Mouse (Mus musculus) CH12.LX (cell line): ENCODE measurements around the gene Prim2. TPM values are rescaled to one million over a fixed set of nuclear protein-coding genes. Genes with fewer than 3 reads are reported as not detected.

ENCODE experiments used
- DNase-seq: peaks from one replicate; pipeline ENCODE4 v3.0.0-alpha.2; 2013; ENCODE audit errors: extremely low read depth
- H3K27ac ChIP-seq: 2 replicates; pipeline ENCODE4 v1.5.1; 2012; ENCODE audit warnings: low read depth, mild to moderate bottlenecking, control low read depth, moderate library complexity; ENCODE audit not compliant: insufficient read depth
- H3K27me3 ChIP-seq: replicated peaks from 2 replicates; pipeline ENCODE3; 2012; ENCODE audit warnings: inconsistent platforms
- H3K36me3 ChIP-seq, 2 experiments: replicated peaks in 1 of 2; 2 replicates each; pipeline versions ENCODE3 to v1.6.1; 2012; ENCODE audit warnings: inconsistent platforms in 1 of 2, low read length in 1 of 2, mild to moderate bottlenecking in 1 of 2, mixed read lengths in 1 of 2, moderate library complexity in 1 of 2; ENCODE audit not compliant: control insufficient read depth in 1 of 2, insufficient read depth in 1 of 2
- H3K4me1 ChIP-seq, 2 experiments: 2 replicates each; pipeline ENCODE4 v1.6.1; 2012; ENCODE audit warnings: inconsistent platforms in 1 of 2, moderate library complexity in 1 of 2; ENCODE audit not compliant: insufficient read depth in 2 of 2, control insufficient read depth in 1 of 2
- H3K4me2 ChIP-seq: 2 replicates; pipeline ENCODE4 v1.6.1; 2012; ENCODE audit warnings: low read depth, mild to moderate bottlenecking, control low read depth; ENCODE audit not compliant: poor library complexity, insufficient read depth, severe bottlenecking
- H3K4me3 ChIP-seq, 3 experiments: fragments of 150-350 bp in 1 of 3; sonication (generic) in 1 of 3; replicated peaks in 1 of 3; 2 replicates each; pipeline versions ENCODE3 to v1.5.1; 2011 to 2012; ENCODE audit warnings: low read depth in 2 of 3, low read length in 2 of 3, mild to moderate bottlenecking in 2 of 3, moderate library complexity in 2 of 3, control low read depth in 1 of 3, improper control_type of control experiment in 1 of 3, inconsistent platforms in 1 of 3, mixed read lengths in 1 of 3; ENCODE audit not compliant: poor library complexity in 1 of 3
- H3K79me2 ChIP-seq: replicated peaks from 2 replicates; pipeline ENCODE4 v1.6.1; 2012; ENCODE audit warnings: mild to moderate bottlenecking, moderate library complexity; ENCODE audit not compliant: control insufficient read depth, poor library complexity, insufficient read depth, severe bottlenecking; ENCODE audit errors: extremely low read depth
- H3K9ac ChIP-seq: 2 replicates; pipeline ENCODE4 v1.6.1; 2012; ENCODE audit warnings: low read depth, mild to moderate bottlenecking, control low read depth, moderate library complexity; ENCODE audit not compliant: insufficient read depth
- H3K9me3 ChIP-seq: replicated peaks from 2 replicates; pipeline ENCODE3; 2012; ENCODE audit warnings: low read length, inconsistent platforms, mixed read lengths
- BHLHE40 ChIP-seq: IDR thresholded peaks from 2 replicates; pipeline ENCODE4 v1.6.1; 2011; ENCODE audit warnings: mild to moderate bottlenecking, low read depth, low read length, improper control_type of control experiment
- EP300 ChIP-seq: IDR thresholded peaks from 2 replicates; pipeline ENCODE4 v1.6.1; 2011; ENCODE audit warnings: low read length, improper control_type of control experiment
- IRF4 ChIP-seq: IDR thresholded peaks from 2 replicates; pipeline ENCODE4 v1.6.1; 2014; ENCODE audit warnings: low read depth, mild to moderate bottlenecking, inconsistent platforms, low read length, improper control_type of control experiment
- JUN ChIP-seq: IDR thresholded peaks from 2 replicates; pipeline ENCODE4 v1.6.1; 2011; ENCODE audit warnings: low read depth, mild to moderate bottlenecking, low read length, improper control_type of control experiment, moderate library complexity; ENCODE audit not compliant: insufficient read depth
- MAFK ChIP-seq: IDR thresholded peaks from 2 replicates; pipeline ENCODE4 v1.6.1; 2011; ENCODE audit warnings: low read length, improper control_type of control experiment; ENCODE audit not compliant: insufficient replicate concordance
- MAX ChIP-seq: IDR thresholded peaks from 2 replicates; pipeline ENCODE4 v1.6.1; 2011; ENCODE audit warnings: low read length, improper control_type of control experiment
- MAZ ChIP-seq: IDR thresholded peaks from 2 replicates; pipeline ENCODE4 v1.6.1; 2012; ENCODE audit warnings: low read depth, mild to moderate bottlenecking, inconsistent platforms, low read length, improper control_type of control experiment, moderate library complexity
- MEF2A ChIP-seq: IDR thresholded peaks from 2 replicates; pipeline ENCODE4 v1.6.1; 2014; ENCODE audit warnings: low read depth, mild to moderate bottlenecking, inconsistent platforms, low read length, improper control_type of control experiment, borderline replicate concordance
- MYC ChIP-seq: IDR thresholded peaks from 2 replicates; pipeline ENCODE4 v1.6.1; 2011; ENCODE audit warnings: low read depth, mild to moderate bottlenecking, improper control_type of control experiment, low read length
- NRF1 ChIP-seq: IDR thresholded peaks from 2 replicates; pipeline ENCODE4 v1.6.1; 2014; ENCODE audit warnings: low read depth, mild to moderate bottlenecking, inconsistent platforms, low read length, improper control_type of control experiment, moderate library complexity
- PAX5 ChIP-seq: IDR thresholded peaks from 2 replicates; pipeline ENCODE4 v1.6.1; 2012; ENCODE audit warnings: low read length, inconsistent platforms, mixed read lengths
- RAD21 ChIP-seq: IDR thresholded peaks from 2 replicates; pipeline ENCODE4 v1.6.1; 2011; ENCODE audit warnings: low read depth, mild to moderate bottlenecking, low read length, improper control_type of control experiment, moderate library complexity
- SIN3A ChIP-seq: IDR thresholded peaks from 2 replicates; pipeline ENCODE4 v1.6.1; 2012; ENCODE audit warnings: low read length, improper control_type of control experiment, inconsistent platforms
- ZKSCAN1 ChIP-seq: IDR thresholded peaks from 2 replicates; pipeline ENCODE4 v1.6.1; 2012; ENCODE audit warnings: low read depth, inconsistent platforms, low read length, improper control_type of control experiment, borderline replicate concordance
- ZMIZ1 ChIP-seq: IDR thresholded peaks from 2 replicates; pipeline ENCODE4 v1.6.1; 2012; ENCODE audit warnings: low read depth, mild to moderate bottlenecking, inconsistent platforms, low read length, improper control_type of control experiment
- ZNF384 ChIP-seq: IDR thresholded peaks from 2 replicates; pipeline ENCODE4 v1.6.1; 2012; ENCODE audit warnings: low read depth, low read length, improper control_type of control experiment, inconsistent platforms
- dilution Hi-C: fragments of 300-500 bp; cut with MboI; formaldehyde crosslinking; loops from 2 replicates; pipeline ENCODE4 v1.14.3; 2020; ENCODE audit warnings: low sequenced_read_pairs; ENCODE audit not compliant: extremely low pct_unique_long_range_greater_than_20kb, extremely low pct_ligation_motif_present
- in situ Hi-C: fragments of 300-500 bp; cut with MboI; formaldehyde crosslinking; loops from 3 replicates; pipeline ENCODE4 v1.14.3; 2019; ENCODE audit warnings: low sequenced_read_pairs, low pct_ligation_motif_present, low pct_unique_long_range_greater_than_20kb, mixed read lengths
- polyA plus RNA-seq: library from polyadenylated mRNA; unstranded; fragments of >175 nt; gene quantifications from 2 replicates; pipeline ENCODE4 v1.2.1, GENCODE M21; 2012; ENCODE audit warnings: low read depth; ENCODE audit not compliant: insufficient read length
- total RNA-seq, 2 experiments: library from RNA; depleted of rRNA; stranded (reverse); fragments of 300-350 nt in 1 of 2; fragments of >200 nt in 1 of 2; gene quantifications; 2 replicates each; pipeline ENCODE4 v1.2.3; 2012 to 2014

Gene Prim2
- total and polyA plus RNA-seq, 3 experiments: 41.3 to 72.6 (median 51.7) TPM

GRCm38 (mm10) chr1:33483746-33484145 is 185.8 kb downstream of the Prim2 start:
- no peak overlapping the region for H3K27ac ChIP-seq
- H3K4me2 ChIP-seq: no peak overlapping the region
- in situ Hi-C loops: no loop called here
- TF ChIP-seq RAD21: no peak
- TF ChIP-seq MAZ: no peak
- no peak for TF ChIP-seq EP300
- no peak for TF ChIP-seq PAX5
- no peak for TF ChIP-seq NRF1
- no peak for TF ChIP-seq JUN
- no peak for TF ChIP-seq MEF2A
- no peak for TF ChIP-seq SIN3A
- no peak for TF ChIP-seq IRF4
- TF ChIP-seq ZNF384: no peak
- no peak for TF ChIP-seq BHLHE40
- H3K36me3 ChIP-seq: peaks cover 4 to 42% of the 10 kb centered on the region in 2 experiments
- H3K4me1 ChIP-seq: no peaks in the 10 kb centered on the region
- no peaks in the 10 kb centered on the region for H3K27me3 ChIP-seq
- no peaks in the 10 kb centered on the region for H3K9me3 ChIP-seq
- dilution Hi-C loops: no loop called here
- H3K79me2 ChIP-seq: no peaks in the 10 kb centered on the region
- DNase-seq: no peak
- no peak overlapping the region for H3K4me3 ChIP-seq
- no peak overlapping the region for H3K9ac ChIP-seq

DNA sequence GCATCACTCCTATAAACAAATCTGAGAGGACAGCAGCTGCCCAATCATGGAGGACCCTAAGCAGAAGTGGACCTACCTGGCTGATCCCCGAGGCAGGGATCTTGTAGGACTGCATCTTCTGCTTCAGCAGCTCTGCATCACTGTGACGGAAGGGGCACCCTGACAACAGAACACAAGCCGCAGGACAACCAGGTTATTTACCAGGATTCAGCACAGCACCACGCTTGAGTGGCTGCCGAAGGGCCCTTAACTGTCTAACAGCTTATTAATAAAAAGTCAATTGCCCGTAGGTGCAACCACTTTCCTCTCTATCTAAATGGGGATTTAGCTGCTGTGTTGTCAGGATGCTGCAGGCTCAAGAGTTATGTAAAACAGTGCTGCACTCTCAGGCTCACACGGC is 189.2 kb downstream of the Prim2 start:
- Histone ChIP-seq H3K4me1 (no peaks in the 10 kb centered on the region), H3K9ac (no peak overlapping the region), H3K27ac (no peak overlapping the region), H3K9me3 (no peaks in the 10 kb centered on the region), H3K79me2 (no peaks in the 10 kb centered on the region), H3K4me3 (no peak overlapping the region), H3K36me3 (peaks cover 4 to 44% of the 10 kb centered on the region in 2 experiments), H3K27me3 (no peaks in the 10 kb centered on the region), H3K4me2 (no peak overlapping the region)
- in situ Hi-C loops: no loop called here
- TF ChIP-seq MAFK (no peak), ZMIZ1 (no peak)
- dilution Hi-C loops: no loop called here
- no peak for DNase-seq

GRCm38 (mm10) chr1:33471069-33471468 is 198.5 kb downstream of the Prim2 start:
- Histone ChIP-seq H3K4me1 (peaks cover 7 to 27% of the 10 kb centered on the region in 2 experiments), H3K36me3 (peaks cover 12 to 43% of the 10 kb centered on the region in 2 experiments), H3K27ac (no peak overlapping the region), H3K4me3 (no peak overlapping the region), H3K79me2 (no peaks in the 10 kb centered on the region), H3K27me3 (no peaks in the 10 kb centered on the region), H3K4me2 (no peak overlapping the region), H3K9ac (no peak overlapping the region), H3K9me3 (no peaks in the 10 kb centered on the region)
- DNase-seq: peak; percentile 37
- peak; percentile 18; the same call in 1 of the 2 replicates for TF ChIP-seq MYC
- TF ChIP-seq JUN: no peak
- no peak for TF ChIP-seq PAX5
- TF ChIP-seq ZKSCAN1: no peak
- TF ChIP-seq MAX: 0 out of 2 replicates have a peak, but pooled peaks have one; percentile 38
- dilution Hi-C loops (no loop called here), in situ Hi-C loops (no loop called here)
